Mouse (Mus musculus): ENCODE measurements around the gene Hmgb3. TPM values are rescaled to one million over a fixed set of nuclear protein-coding genes. Genes with fewer than 3 reads are reported as not detected.

The Hmgb3 gene
- polyA plus RNA-seq, 1 experiment from 2014 or later: 839 TPM

Small RNA genes within 50 kb of the gene (microRNA-seq; reads per million reads assigned to microRNA genes)
- not detected for gene Gm23945

Other genes starting within 250 kb of the Hmgb3 start
- 6.2 and 6.9 TPM in 2 replicates for gene Mtmr1, start 191.2 kb upstream of the Hmgb3 start, polyA plus RNA-seq (2016; fragmentation: Nextera tagmentation; extraction: Ambion mirVana)
- gene Cd99l2, start 63.1 kb upstream of the Hmgb3 start, polyA plus RNA-seq (2016; fragmentation: Nextera tagmentation; extraction: Ambion mirVana): 21.7 and 23.4 TPM in 2 replicates
- gene Gpr50, start 107.7 kb downstream of the Hmgb3 start, polyA plus RNA-seq (2016; fragmentation: Nextera tagmentation; extraction: Ambion mirVana): 5.3 and 10.4 TPM in 2 replicates